Mouse (Mus musculus): ENCODE data around the gene Fgf8. TPM values are rescaled to one million over a fixed set of nuclear protein-coding genes. Genes with fewer than 3 reads are reported as not detected.
A peak's percentile ranks its signal among the peaks of the same experiment; 100 is the strongest.

Gene Fgf8
- polyA plus RNA-seq, 1 experiment from 2014 or later: 3.5 TPM

DNA sequence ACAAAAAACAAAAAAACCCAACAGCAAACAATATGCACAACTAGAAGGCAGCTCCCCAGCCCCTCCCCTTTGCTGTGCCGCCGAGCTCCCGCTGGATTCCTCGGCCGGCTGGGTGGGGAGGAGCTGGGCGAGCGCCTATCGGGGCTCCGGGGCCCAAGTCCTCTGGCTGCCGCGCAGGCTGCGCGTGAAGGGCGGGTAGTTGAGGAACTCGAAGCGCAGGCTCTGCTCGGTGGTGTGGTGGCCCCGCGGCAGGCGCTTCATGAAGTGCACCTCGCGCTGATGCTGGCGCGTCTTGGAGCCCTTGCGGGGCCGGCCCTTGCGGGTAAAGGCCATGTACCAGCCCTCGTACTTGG is 5.9 kb downstream of the Fgf8 start:
- WGBS: 1% methylated on average over 28 of the region's 28 CpGs
- Histone ChIP-seq H3K9ac (peak overlapping the region; percentile 55; the same call in 1 of the 2 replicates), H3K9me3 (no peaks in the 10 kb centered on the region), H3K27me3 (peaks cover 94% of the 10 kb centered on the region), H3K4me2 (replicated peaks) (peak overlapping the region; percentile 66), H3K36me3 (no peaks in the 10 kb centered on the region), H3K4me1 (peaks cover 55% of the 10 kb centered on the region), H3K27ac (no peak overlapping the region), H3K4me3 (peak overlapping the region; percentile 35)
- ATAC-seq (ENCODE audit: low FRiP score, low read depth): peak; percentile 7; the same call in 1 of the 2 replicates

DNA sequence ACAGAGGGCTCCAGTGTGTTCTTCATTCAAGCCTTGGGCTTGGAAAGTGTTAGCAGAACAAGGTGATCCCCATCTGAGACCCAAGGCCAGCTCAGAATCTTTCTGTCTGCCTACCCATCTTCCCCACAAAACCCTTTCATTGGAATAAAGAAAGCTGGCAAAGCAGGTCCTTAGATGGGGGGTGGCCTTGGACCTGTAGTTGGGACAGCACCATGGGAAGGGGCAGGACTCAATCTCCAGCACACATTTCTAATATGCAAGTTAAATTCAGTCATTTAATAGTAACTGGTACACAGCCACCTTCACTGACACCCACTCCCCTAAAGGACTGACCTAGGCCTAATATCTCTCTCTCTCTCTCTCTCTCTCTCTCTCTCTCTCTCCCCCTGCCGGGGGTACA is 6.5 kb downstream of the Fgf8 start:
- ATAC-seq (ENCODE audit: low FRiP score, low read depth): no peak
- peaks cover 49% of the 10 kb centered on the region for H3K4me1 ChIP-seq
- 67% methylated on average over 1 of the region's 1 CpGs for WGBS

GRCm38 (mm10) chr19:45734762-45735161 is 8.0 kb downstream of the Fgf8 start:
- Histone ChIP-seq H3K27me3 (peaks cover 97% of the 10 kb centered on the region), H3K27ac (no peak overlapping the region), H3K4me2 (replicated peaks) (no peak overlapping the region), H3K4me1 (peaks cover 36% of the 10 kb centered on the region), H3K9ac (no peak overlapping the region), H3K4me3 (no peak overlapping the region), H3K36me3 (no peaks in the 10 kb centered on the region), H3K9me3 (no peaks in the 10 kb centered on the region)
- ATAC-seq (ENCODE audit: low FRiP score, low read depth): no peak
- 19% methylated on average over 7 of the region's 7 CpGs for WGBS

More for the DNA sequence above, 6.5 kb downstream of the Fgf8 start:
- H3K9me3 ChIP-seq: no peaks in the 10 kb centered on the region
- H3K4me3 ChIP-seq: no peak overlapping the region
- H3K36me3 ChIP-seq: no peaks in the 10 kb centered on the region
- no peak overlapping the region for H3K4me2 ChIP-seq (replicated peaks)
- no peak overlapping the region for H3K9ac ChIP-seq
- H3K27me3 ChIP-seq: peaks cover 93% of the 10 kb centered on the region
- no peak overlapping the region for H3K27ac ChIP-seq

- H3K4me3 ChIP-seq: no peak overlapping the region
- 64% methylated on average over 5 of the region's 5 CpGs for WGBS
- peaks cover 31% of the 10 kb centered on the region for H3K4me1 ChIP-seq
- H3K9me3 ChIP-seq: no peaks in the 10 kb centered on the region
- no peak for ATAC-seq (ENCODE audit: low FRiP score, low read depth)
- H3K27ac ChIP-seq: no peak overlapping the region
- no peak overlapping the region for H3K9ac ChIP-seq
- H3K36me3 ChIP-seq: no peaks in the 10 kb centered on the region
- H3K4me2 ChIP-seq (replicated peaks): no peak overlapping the region
- peaks cover 93% of the 10 kb centered on the region for H3K27me3 ChIP-seq
Observed at GRCm38 (mm10) chr19:45734191-45734590, 8.5 kb downstream of the Fgf8 start.

DNA sequence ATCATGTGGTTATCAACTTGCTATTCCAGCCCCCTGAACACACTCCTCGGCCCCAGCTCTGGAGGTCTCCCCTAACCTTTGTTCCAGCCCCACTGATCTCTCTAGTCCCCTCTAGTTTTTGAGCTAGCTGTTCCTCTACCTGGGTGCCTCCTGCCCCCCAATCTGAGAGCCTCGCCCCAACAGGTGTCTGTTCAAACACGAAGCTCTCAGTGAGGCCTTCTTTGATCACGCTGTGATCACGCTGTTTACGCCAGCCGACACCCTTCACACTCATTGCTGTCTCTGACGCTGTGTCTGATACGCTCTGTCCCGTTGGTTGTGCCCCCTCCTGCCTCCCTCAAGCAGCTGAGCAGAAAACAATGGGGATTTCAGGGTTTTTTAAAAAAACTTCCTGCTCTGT is 9.2 kb downstream of the Fgf8 start:
- Histone ChIP-seq H3K4me2 (replicated peaks) (no peak overlapping the region), H3K36me3 (no peaks in the 10 kb centered on the region), H3K27ac (no peak overlapping the region), H3K9me3 (no peaks in the 10 kb centered on the region), H3K4me3 (no peak overlapping the region), H3K4me1 (peaks cover 31% of the 10 kb centered on the region), H3K27me3 (peaks cover 92% of the 10 kb centered on the region), H3K9ac (no peak overlapping the region)
- 24% methylated on average over 10 of the region's 10 CpGs for WGBS
- ATAC-seq (ENCODE audit: low FRiP score, low read depth): no peak

DNA sequence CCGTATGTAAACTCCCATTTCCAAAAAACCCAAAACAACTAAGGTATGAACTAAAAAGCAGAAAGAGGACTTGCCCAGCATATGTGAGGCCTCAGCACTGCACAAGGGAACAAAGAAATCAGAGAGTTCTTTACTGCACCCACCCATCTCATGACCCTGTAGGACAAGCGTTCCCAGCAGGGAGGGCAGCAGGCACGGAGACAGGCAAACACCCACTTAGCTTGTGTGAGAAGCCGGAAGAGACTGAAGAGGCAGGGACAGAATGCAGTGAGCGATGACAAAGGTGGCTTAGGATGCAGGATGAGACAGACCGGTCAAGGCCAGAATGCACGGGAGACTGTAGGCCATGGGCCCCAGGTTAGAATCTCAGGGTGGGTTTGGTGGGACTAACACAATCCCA is 11.1 kb downstream of the Fgf8 start:
- Histone ChIP-seq H3K27me3 (peaks cover 83% of the 10 kb centered on the region), H3K4me3 (no peak overlapping the region), H3K4me1 (peaks cover 22% of the 10 kb centered on the region), H3K27ac (no peak overlapping the region), H3K4me2 (replicated peaks) (no peak overlapping the region), H3K9me3 (no peaks in the 10 kb centered on the region), H3K36me3 (no peaks in the 10 kb centered on the region), H3K9ac (no peak overlapping the region)
- WGBS: 81% methylated on average over 7 of the region's 7 CpGs
- no peak for ATAC-seq (ENCODE audit: low FRiP score, low read depth)

DNA sequence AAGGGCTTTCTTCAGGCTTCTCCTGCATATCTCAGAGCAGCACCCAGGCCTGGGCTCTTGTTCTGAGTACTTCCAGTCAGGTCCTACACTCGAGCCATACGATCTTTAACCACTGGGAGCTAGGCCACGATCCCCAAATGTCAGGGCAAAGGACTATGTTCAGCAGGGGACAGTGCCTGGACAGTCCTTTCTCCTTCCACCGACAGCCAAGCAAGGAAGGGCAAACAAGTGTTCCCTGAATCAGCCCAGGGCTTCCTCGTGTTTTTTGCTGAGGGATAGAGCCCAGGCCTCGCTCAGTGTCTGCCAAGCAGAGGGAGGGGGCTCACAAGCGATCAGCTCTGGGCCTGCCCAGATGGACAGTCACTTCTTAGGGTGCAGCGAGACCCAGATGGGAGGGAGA is 12.7 kb downstream of the Fgf8 start:
- WGBS: 77% methylated on average over 8 of the region's 8 CpGs
- no peak overlapping the region for H3K9ac ChIP-seq
- no peak overlapping the region for H3K4me2 ChIP-seq (replicated peaks)
- peaks cover 34% of the 10 kb centered on the region for H3K4me1 ChIP-seq
- H3K9me3 ChIP-seq: no peaks in the 10 kb centered on the region
- H3K27me3 ChIP-seq: peaks cover 66% of the 10 kb centered on the region
- no peak for ATAC-seq (ENCODE audit: low FRiP score, low read depth)
- no peak overlapping the region for H3K4me3 ChIP-seq
- H3K27ac ChIP-seq: no peak overlapping the region
- no peaks in the 10 kb centered on the region for H3K36me3 ChIP-seq

DNA sequence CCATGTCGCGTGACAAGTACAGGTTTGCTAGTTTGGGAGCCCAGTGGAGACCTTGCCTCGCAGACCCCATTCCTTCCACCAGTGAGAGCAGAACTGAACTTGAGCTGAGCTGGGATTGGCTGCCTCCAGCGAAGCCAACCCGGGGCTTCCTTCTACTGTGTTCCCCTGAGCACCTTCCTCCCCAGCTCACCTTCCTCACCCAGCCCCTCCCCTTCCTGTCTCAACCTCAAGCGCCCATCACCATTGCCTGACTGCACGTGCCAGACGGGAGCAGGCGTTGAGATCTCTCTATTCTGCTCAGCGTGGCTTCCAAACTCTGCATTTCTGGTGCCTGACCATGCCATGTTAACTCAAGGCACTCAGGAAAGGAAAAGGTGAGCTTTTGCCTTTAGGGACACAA is 15.5 kb downstream of the Fgf8 start:
- 63% methylated on average over 10 of the region's 10 CpGs for WGBS
- ATAC-seq (ENCODE audit: low FRiP score, low read depth): no peak
- peaks cover 19% of the 10 kb centered on the region for H3K4me1 ChIP-seq

GRCm38 (mm10) chr19:45725677-45726277 is 16.9 kb downstream of the Fgf8 start:
- H3K36me3 ChIP-seq: no peaks in the 10 kb centered on the region
- H3K4me2 ChIP-seq (replicated peaks): peak overlapping the region; percentile 27
- H3K27ac ChIP-seq: peak overlapping the region; percentile 2; the same call in 1 of the 2 replicates
- H3K9ac ChIP-seq: no peak overlapping the region
- peaks cover 19% of the 10 kb centered on the region for H3K4me1 ChIP-seq
- 6% methylated on average over 14 of the region's 14 CpGs for WGBS
- no peak overlapping the region for H3K4me3 ChIP-seq
- ATAC-seq (ENCODE audit: low FRiP score, low read depth): peak; percentile 74
- peaks cover 26% of the 10 kb centered on the region for H3K27me3 ChIP-seq
- H3K9me3 ChIP-seq: no peaks in the 10 kb centered on the region

More for the DNA sequence above, 15.5 kb downstream of the Fgf8 start:
- Histone ChIP-seq H3K9ac (no peak overlapping the region), H3K27ac (no peak overlapping the region), H3K36me3 (no peaks in the 10 kb centered on the region), H3K27me3 (peaks cover 39% of the 10 kb centered on the region), H3K9me3 (no peaks in the 10 kb centered on the region), H3K4me2 (replicated peaks) (no peak overlapping the region), H3K4me3 (no peak overlapping the region)

GRCm38 (mm10) chr19:45722188-45722587 is 20.5 kb downstream of the Fgf8 start:
- Histone ChIP-seq H3K27me3 (peaks cover 13% of the 10 kb centered on the region; the same call in 1 of the 2 replicates), H3K27ac (no peak overlapping the region), H3K9ac (no peak overlapping the region), H3K4me2 (replicated peaks) (no peak overlapping the region), H3K36me3 (no peaks in the 10 kb centered on the region), H3K9me3 (no peaks in the 10 kb centered on the region), H3K4me3 (no peak overlapping the region), H3K4me1 (peaks cover 28% of the 10 kb centered on the region)
- no peak for ATAC-seq (ENCODE audit: low FRiP score, low read depth)
- WGBS: 56% methylated on average over 5 of the region's 5 CpGs

DNA sequence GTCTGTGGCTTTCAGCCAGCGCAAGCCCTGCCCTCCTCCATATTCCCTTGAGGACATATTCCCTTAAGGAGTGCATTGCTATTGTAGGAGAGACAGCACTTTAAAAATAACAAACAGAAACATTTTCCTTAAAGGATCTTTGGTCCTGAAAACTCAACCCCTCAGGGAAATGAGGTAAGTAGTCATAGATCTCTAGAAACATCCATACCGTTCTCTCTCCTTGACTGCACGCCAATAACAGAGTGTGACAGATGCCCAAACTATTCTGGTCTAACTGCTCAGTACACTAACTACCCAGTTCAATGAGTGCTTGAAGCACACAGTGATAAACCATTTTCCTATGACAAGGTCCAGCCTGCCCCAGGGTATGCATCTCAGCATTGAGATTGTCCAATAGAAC is 24.4 kb downstream of the Fgf8 start:
- Histone ChIP-seq H3K4me3 (no peak overlapping the region), H3K4me1 (peaks cover 12% of the 10 kb centered on the region), H3K9me3 (no peaks in the 10 kb centered on the region), H3K27ac (no peak overlapping the region), H3K4me2 (replicated peaks) (peak overlapping the region; percentile 42), H3K27me3 (peaks cover 17% of the 10 kb centered on the region; the same call in 1 of the 2 replicates), H3K9ac (no peak overlapping the region), H3K36me3 (no peaks in the 10 kb centered on the region)
- no peak for ATAC-seq (ENCODE audit: low FRiP score, low read depth)
- WGBS: 69% methylated on average over 3 of the region's 3 CpGs

- Histone ChIP-seq H3K27me3 (peaks cover 17% of the 10 kb centered on the region; the same call in 1 of the 2 replicates), H3K4me3 (0 out of 2 replicates have a peak overlapping the region, but pooled peaks have one; percentile 10), H3K27ac (no peak overlapping the region), H3K9ac (no peak overlapping the region), H3K4me2 (replicated peaks) (peak overlapping the region; percentile 42), H3K9me3 (no peaks in the 10 kb centered on the region), H3K4me1 (peaks cover 12% of the 10 kb centered on the region), H3K36me3 (no peaks in the 10 kb centered on the region)
- ATAC-seq (ENCODE audit: low FRiP score, low read depth): peak; percentile 76
- WGBS: 14% methylated on average over 16 of the region's 16 CpGs
Observed at GRCm38 (mm10) chr19:45717493-45718220, 25.1 kb downstream of the Fgf8 start.

All from limb, embryonic 13.5 days (tissue).